Mouse (Mus musculus): ENCODE results near the gene Gm21913. TPM values are rescaled to one million over a fixed set of nuclear protein-coding genes. Genes with fewer than 3 reads are reported as not detected.
"Not testable (repeated sequence)": the region's sequence is repeated elsewhere in the genome, so short reads cannot be mapped to it uniquely, and the experiment has no call there.

Gene Gm21913
- not detected in 2 replicates for polyA plus RNA-seq (2015; fragmentation: Nextera tagmentation; extraction: Ambion mirVana)

DNA sequence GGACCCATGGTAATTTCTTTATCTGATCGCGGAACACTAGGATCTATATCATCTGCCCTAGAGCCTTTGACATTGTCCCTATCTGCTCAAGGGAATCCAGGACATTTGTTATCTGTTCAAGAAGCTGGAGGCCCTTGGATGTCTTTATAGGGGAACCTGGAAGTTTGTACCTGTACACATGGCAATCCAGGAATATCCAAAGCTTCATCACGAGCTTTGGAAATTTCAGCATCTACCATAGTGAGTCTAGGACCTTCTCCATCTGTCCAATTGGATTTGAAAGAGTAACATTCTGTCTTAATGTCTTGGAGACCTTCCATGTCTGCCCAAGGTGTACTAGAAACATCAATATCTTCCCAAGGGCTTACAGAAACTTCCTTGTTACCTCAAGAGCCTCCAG, at the start of gene Gm21913:
Gene Gm21913 (plus strand): TSS at position 301 of the 400 bp plus-strand sequence.
- WGBS = no CpG with 5 or more reads among the region's 3 CpGs
- H3K27ac ChIP-seq; H3K27me3 ChIP-seq; H3K4me2 ChIP-seq; ATAC-seq; H3K4me1 ChIP-seq; H3K9ac ChIP-seq; H3K36me3 ChIP-seq (ENCODE audit: poor library complexity, severe bottlenecking); H3K9me3 ChIP-seq (replicated peaks); H3K4me3 ChIP-seq: not testable (repeated sequence)

Other genes starting within 250 kb of the Gm21913 start
- not detected in 2 replicates for gene Gm29110, start 153.4 kb upstream of the Gm21913 start, polyA plus RNA-seq (2015; fragmentation: Nextera tagmentation; extraction: Ambion mirVana)